Mouse (Mus musculus): Measurements from ENCODE around the gene Pqbp1.

Gene Pqbp1

DNA sequence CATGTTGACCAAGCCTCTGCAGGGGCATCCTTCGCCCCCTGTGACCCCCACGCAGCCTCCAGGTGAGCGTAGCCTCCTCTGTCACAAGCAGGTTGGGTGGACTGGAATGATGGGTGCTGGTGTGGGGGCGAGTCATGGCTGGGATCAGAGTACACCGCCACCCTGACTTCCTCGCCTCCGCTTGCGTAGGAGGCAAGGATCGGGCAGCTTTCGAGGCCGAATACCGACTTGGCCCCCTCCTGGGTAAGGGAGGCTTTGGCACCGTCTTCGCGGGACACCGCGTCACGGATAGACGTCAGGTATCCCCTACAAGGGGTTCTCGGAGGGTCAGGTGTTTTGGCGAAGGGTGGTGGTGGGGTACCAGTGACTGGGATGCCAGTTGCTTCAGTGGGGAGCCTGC, 20.6 kb downstream of the Pqbp1 start:
- no peak for DNase-seq (ENCODE audit: low read depth, low spot score)

DNA sequence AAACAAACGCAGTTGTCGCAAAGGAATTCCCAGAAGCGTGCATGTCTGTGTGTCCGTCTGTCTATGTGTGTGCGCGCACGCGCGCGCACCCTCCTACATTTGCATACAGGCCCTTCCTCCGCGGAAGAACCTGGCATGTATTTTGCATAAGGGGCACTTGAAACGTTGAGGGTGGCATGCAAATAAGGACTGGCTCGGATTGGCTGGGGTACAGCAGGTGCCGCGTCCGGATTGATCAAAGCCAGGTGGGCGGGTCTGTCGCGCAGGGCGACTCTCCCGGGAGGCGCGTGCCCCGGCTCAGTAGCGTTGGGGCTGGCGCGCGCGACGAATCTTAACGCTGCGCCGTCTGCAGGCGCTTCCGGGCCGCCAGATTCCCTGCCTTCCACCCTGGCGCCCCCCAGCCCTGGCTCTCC, 21.1 kb downstream of the Pqbp1 start, which contains the start of gene Pim2:
TSS of gene Pim2 (plus strand) at position 256 of the 413 bp plus-strand sequence.
- peak; percentile 71 for DNase-seq (ENCODE audit: low read depth, low spot score)

DNA sequence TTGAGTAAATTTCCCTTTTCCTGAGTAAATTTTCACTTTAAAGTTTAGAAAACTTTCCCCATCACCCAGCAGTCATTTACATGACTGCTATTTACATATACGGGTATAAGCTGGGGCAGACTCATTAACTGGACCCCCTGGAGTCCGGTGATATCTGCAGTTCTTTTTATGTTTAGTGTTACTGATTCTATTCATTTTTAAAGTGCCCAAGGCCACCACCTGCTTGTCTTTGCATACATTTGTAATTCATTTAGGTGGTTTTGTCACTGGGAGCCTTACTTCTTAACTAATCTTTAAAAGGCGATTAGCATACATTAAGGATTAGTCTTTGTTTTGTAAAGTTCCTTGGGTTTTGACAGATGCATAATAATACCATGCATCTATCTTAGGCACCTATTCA, 29.2 kb downstream of the Pqbp1 start:
- no peak for DNase-seq (ENCODE audit: low read depth, low spot score)

DNA sequence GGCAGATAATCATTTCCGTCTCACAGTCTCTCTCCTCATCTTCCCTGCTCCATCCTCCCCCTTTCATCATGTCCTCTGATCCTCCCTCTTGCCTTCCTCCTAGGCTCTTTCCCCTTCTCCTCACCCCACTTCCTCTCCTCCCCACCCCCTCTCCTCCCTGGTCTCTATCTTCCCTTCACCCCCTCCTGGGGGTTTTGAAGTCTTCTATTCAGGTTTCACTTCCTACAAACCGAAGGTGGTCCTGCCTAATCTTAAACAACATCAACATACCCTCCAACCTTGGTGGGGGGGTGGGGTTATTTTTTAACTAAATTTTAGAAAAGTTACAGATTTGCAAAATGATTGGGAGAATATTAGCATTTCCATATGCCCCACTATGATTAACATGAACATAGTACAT, 30.6 kb downstream of the Pqbp1 start:
- DNase-seq (ENCODE audit: low read depth, low spot score), result no peak

DNA sequence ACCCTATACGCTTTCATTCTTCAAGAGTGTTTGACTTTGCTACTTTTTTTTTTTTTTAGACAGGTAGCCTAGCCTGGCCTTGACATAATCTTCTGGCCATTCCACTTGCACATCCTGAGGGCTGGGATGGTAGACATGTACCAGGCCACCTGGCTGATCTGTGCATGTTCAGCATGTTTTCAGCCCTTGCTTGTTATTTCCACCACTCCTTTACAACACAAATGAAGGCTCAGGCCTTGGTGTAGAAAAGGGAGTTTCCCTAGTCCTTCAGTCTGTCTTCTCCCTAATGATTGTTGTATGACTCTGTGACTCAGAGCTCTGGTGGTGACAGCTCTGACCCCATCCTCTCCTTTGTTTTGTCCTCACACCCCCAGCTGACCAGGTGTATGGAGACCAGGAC, 31.9 kb downstream of the Pqbp1 start:
- no peak for DNase-seq (ENCODE audit: low read depth, low spot score)

DNA sequence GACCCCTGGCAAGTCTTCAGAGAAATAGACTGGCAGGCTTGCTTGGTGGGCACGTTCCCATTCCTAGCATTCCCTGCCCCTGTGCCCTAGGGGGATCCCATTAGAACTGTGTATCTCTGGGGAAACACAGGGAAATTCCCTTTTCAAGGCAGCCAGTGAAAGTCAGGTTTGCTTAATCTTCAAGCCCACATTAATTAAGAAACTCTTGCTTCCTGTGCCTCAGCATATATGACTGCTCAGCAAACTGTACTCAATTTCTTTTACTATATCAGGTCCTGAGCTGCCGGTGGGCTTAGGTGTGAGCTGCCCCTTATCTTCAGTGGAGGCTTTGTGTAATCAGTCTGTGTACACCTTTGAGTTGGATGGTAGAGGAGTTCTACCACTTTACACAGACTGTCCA, 33.3 kb downstream of the Pqbp1 start:
- DNase-seq (ENCODE audit: low read depth, low spot score), result no peak

DNA sequence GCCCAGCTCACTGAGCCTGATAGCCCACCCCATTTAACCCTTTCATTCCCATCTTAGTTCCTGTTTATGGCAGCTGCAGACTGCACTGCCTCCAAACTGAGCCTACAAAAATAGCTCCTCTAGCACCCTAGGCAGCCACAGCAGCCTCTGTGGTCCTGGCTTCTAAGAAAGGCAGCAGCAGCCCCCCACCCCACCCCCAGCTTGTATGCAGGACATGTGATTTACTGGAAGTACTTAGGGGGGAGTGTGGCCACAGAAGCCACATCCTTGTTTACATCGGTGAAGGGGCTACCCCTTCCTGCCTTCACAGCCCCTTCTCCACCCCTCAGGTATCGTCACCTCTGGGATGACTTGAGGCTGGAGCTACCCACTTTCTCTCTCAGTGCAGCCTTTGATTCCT, 33.7 kb downstream of the Pqbp1 start:
- no peak for DNase-seq (ENCODE audit: low read depth, low spot score)

DNA sequence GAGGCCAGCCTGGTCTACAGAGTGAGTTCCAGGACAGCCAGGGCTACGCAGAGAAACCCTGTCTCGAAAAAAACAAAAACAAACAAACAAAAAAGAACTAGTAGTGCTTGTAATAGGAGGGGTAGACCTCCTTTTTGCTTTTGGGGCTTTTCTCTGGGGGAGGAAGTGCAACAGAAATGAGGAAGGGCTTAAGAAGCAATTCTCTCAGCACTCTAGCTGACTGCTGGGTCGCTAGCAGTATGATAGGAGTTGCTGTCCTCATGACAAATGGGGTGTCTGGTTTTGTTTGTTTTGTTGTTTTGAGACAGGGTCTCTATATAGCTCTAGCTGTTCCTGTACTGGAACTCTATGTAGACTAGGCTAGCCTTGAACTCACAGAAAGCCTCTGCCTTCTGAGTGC, 34.5 kb downstream of the Pqbp1 start:
- DNase-seq (ENCODE audit: low read depth, low spot score), result no peak

DNA sequence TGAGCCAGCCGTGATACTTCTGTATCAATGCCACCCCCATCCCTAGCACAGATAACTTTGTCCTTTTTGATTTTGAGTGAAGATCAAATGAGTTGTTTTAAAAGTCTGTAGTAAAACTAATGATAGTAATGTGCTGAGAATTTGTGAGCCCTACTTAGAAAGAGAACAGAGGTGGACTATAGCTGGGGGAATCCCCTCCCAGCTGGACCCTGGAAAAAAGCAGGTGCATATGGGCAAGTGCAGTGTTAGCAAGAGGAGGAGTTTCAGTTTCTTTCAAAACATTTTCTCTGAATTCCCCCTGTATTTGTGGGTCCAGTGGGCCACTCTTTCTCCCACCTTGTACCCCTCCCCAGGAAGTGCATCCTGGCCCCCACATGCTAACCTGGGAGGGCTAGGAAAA, 35.9 kb downstream of the Pqbp1 start:
- DNase-seq (ENCODE audit: low read depth, low spot score), result no peak

DNA sequence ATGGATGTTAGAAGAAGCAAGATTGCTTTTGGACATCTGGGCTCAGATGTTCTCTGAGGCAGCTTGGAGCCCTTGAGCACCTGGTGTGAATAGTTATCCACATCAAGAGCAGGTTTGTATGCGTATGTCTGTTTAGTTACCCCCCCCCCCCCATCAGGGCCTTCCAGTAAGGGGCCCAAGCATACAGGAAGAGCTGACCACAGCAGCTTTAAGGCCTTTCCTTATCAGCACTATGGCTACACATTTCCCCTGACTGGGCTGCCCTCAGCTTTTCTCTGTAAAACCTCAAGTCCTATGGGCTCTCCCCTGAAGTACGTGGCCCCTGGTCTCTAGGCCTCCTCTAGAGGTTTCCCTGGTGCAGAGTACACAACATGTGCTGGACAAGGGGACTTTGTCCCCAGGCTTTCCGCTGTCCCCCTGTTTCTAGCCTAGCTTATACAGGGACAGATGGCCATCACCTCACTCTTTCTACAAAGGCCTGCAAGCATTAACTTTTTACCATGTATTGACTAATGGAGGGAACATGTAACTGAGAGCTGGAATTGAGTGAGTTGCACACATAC, 39.8 kb downstream of the Pqbp1 start:
- no peak for DNase-seq (ENCODE audit: low read depth, low spot score)

DNA sequence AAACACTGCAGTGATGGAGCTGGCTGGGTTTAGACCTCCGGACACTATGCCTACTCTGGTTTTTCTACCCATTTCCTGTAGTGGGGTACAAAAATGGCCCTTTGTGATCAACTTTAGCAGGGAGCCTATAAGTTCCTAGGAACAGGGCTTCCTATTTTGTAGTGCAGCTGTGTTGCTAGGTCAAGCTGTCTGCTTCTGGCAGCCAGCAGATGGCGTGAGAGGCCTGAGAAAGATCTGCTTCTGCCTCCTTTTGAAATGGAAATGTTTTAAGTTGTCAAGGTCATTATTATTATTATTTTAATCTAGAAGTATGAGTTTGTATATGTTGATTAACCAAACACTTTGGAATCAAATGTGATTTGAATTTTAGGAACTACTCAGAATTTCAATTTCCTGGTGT, 44.5 kb downstream of the Pqbp1 start:
- DNase-seq (ENCODE audit: low read depth, low spot score), result peak; percentile 18

DNA sequence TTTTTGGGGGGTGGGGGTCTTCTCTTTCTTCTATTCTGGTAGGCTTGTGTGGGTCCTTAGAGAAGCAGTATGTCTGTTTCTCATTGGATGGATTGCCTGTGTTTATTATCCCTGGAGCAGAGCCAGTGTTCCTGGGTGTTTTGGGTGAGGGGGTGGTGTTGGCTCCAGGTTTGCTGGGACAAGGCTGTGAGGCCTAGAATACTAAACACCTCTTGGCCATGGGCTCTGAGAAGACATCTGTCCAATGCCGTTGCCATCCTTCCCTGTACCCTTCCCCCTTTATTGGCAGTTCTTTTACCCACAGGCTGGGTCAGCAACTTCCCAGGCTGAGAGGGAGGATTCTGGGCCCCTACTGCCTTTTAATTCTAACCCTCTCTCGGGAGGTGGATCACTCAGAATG, 51.2 kb downstream of the Pqbp1 start:
- no peak for DNase-seq (ENCODE audit: low read depth, low spot score)

All from retina, adult 2 months (tissue).